Mouse (Mus musculus): ENCODE measurements at regions not wholly inside any gene's neighbourhood (a gene's known extent, or its start where the extent isn't known, plus 50 kb on each side); places are given as distances from the start of the nearest gene placed in this dataset.

DNA sequence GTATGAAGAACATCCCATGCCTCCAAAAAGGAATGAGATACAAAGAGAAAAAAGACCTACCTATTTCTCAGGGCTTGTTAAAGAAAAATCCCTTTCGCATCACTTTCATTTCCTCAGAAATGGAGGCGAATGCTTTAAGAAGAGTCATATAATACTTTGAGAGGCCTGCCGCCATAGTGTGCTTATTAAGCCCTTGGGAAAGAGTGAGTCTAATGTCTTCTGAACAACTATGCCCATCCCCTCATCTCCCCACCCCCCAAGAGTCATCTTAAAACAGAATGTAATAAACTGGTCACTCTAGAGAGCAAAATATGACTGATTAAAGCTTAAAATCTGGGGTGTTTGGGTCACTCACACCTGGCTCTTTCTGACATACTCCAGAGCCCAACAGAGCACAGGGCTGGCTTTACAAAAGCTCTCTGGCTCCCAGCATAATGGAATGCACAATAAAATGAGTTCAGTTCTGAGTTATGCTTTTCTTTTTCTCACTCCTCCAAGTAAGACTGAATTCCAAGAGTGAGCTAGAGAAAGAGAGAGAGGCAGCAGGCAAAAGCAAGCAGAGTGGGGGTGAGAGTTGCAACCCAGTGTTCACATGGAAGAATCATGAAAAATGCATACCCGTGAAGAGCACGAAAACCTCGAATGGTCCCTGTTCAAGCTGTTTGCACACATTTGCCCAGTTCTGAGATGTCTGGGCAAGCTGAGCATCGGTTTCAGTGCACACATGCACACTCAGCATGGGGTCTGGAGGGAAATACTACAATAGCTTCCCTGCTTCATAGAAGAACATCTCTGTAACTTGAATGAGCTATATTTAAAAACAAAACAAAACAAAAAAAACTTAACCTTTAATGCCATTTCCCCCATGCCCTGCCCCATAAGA lies 180.0 kb upstream of the Spats2l start:
- TF ChIP-seq POU5F1 (IDR thresholded peaks at IDR 0.05; ENCODE audit: borderline replicate concordance, low read length) = no peak
- no peak for TF ChIP-seq CTCF (conservative IDR thresholded peaks at IDR 0.05; ENCODE audit: low read length)
- TF ChIP-seq NANOG (IDR thresholded peaks at IDR 0.05; ENCODE audit: borderline replicate concordance, low read length) = no peak
